Mouse (Mus musculus) stomach, postnatal 0 days (tissue): ENCODE results near the gene Slc25a45.

Experiments
- CTCF ChIP-seq: IDR thresholded peaks from 2 replicates; pipeline ENCODE4 v1.5.1; 2016; ENCODE audit warnings: antibody characterized with exemption, low read depth, mild to moderate bottlenecking, moderate library complexity
- EP300 ChIP-seq: optimal IDR thresholded peaks from 2 replicates; pipeline ENCODE3; 2016; ENCODE audit warnings: antibody characterized with exemption

DNA sequence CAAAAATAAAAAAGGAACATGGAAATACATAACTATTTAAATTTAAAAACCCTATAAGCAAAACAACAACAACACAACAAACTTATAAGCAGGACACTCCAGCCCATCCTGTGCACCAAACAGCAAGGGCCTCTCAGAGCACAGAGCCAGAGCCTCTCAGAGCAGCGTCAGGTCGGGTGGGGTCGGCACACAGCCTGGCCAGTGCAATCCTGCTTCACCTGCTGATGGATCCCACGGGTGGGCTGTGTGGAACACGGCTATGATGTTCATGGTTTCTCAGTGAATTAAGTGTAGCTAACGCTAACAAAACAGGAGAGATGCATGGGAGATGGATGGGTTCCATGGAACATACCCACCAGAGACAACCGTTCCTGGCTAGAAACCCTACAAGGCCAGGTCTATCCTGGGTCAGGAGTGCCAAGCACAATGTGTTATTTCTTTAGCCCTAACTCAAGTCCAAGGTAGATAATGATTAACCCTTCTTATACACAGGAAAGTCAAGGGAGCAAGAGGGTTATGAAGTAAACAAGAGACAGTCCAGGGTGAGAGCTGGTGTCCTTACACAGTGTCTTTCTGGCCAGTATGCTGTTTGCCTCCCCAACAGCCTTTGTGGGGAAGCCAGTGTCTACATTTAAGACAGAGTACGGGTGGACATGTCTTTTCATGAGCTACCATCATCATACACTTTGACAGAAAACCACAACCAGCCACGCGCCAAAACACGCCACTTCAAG, 46.2 kb upstream of the Slc25a45 start:
- no peak for TF ChIP-seq CTCF
- no peak for TF ChIP-seq EP300
